Mouse (Mus musculus): ENCODE measurements at regions not wholly inside any gene's neighbourhood (a gene's known extent, or its start where the extent isn't known, plus 50 kb on each side); places are given as distances from the start of the nearest gene placed in this dataset.

- H3K4me1 ChIP-seq (ENCODE audit: control insufficient read depth, insufficient read depth, low read length): no peaks in the 10 kb centered on the region
- no peak for DNase-seq
- TF ChIP-seq POLR2A (IDR thresholded peaks at IDR 0.05; ENCODE audit: borderline replicate concordance, extremely low read depth, low read depth, low read length): no peak
- TF ChIP-seq CTCF (IDR thresholded peaks at IDR 0.05; ENCODE audit: insufficient read depth, low read length): no peak
- WGBS: 53% methylated on average over 7 of the region's 7 CpGs
- H3K4me3 ChIP-seq (replicated peaks; ENCODE audit: extremely low read depth, low read depth, low read length): no peak overlapping the region
Observed at GRCm38 (mm10) chr12:54353694-54354093, 150.0 kb upstream of the Egln3 start.

- H3K4me1 ChIP-seq (ENCODE audit: control insufficient read depth, insufficient read depth, low read length): no peaks in the 10 kb centered on the region
- TF ChIP-seq CTCF (IDR thresholded peaks at IDR 0.05; ENCODE audit: insufficient read depth, low read length) (no peak), POLR2A (IDR thresholded peaks at IDR 0.05; ENCODE audit: borderline replicate concordance, extremely low read depth, low read depth, low read length) (no peak)
- H3K4me3 ChIP-seq (replicated peaks; ENCODE audit: extremely low read depth, low read depth, low read length): no peak overlapping the region
- DNase-seq: no peak
- 64% methylated on average over 10 of the region's 10 CpGs for WGBS
Observed at GRCm38 (mm10) chr12:54352963-54353606, 149.4 kb upstream of the Egln3 start.

- TF ChIP-seq CTCF (IDR thresholded peaks at IDR 0.05; ENCODE audit: insufficient read depth, low read length): no peak
- no peak for TF ChIP-seq POLR2A (IDR thresholded peaks at IDR 0.05; ENCODE audit: borderline replicate concordance, extremely low read depth, low read depth, low read length)
- Histone ChIP-seq H3K4me1 (ENCODE audit: control insufficient read depth, insufficient read depth, low read length) (no peaks in the 10 kb centered on the region), H3K4me3 (replicated peaks; ENCODE audit: extremely low read depth, low read depth, low read length) (no peak overlapping the region)
- no peak for DNase-seq
- WGBS: 38% methylated on average over 1 of the region's 1 CpGs
Observed at GRCm38 (mm10) chr12:54350293-54350692, 146.6 kb upstream of the Egln3 start.

DNA sequence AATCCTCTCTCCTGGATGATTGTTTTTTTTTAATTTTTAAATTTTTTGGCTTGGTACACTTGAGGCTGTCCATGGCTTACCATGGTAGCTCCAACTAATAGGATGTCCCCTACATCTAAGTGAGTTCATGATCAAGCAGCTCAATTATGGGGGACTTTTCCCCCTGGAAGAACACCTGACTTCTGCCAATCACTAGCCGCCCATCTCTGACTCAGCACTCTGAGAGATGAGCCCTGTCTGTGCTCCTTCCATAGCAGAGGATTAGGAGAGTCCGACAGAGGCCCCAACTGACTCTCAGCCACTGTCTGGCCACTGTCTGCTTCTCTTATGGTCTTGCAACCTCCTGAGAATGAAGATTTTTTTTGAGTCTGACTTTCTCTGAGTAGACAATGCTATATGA, 145.7 kb upstream of the Egln3 start:
- DNase-seq: no peak
- 71% methylated on average over 2 of the region's 2 CpGs for WGBS
- Histone ChIP-seq H3K4me1 (ENCODE audit: control insufficient read depth, insufficient read depth, low read length) (no peaks in the 10 kb centered on the region), H3K4me3 (replicated peaks; ENCODE audit: extremely low read depth, low read depth, low read length) (no peak overlapping the region)
- TF ChIP-seq CTCF (IDR thresholded peaks at IDR 0.05; ENCODE audit: insufficient read depth, low read length): no peak
- no peak for TF ChIP-seq POLR2A (IDR thresholded peaks at IDR 0.05; ENCODE audit: borderline replicate concordance, extremely low read depth, low read depth, low read length)

DNA sequence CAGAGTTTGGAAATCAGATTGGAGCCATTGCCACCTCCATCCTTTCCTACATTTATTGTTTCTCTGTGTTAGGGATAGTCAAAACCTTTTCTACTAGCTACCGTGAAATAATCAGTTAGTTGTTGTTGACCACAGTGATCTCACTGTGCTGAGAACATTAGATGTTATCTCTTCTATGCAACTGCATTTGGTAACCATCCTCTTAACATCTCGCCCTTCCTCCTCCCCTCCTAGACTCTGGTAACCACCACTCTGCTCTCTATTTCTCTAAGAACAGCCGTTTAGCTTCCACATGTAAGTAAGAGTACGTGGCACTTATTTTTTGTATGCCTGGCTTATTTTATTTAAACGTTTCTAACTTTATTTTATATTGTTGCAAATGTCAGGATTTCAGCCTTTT, 139.8 kb upstream of the Egln3 start:
- DNase-seq: no peak
- TF ChIP-seq CTCF (IDR thresholded peaks at IDR 0.05; ENCODE audit: insufficient read depth, low read length) (no peak), POLR2A (IDR thresholded peaks at IDR 0.05; ENCODE audit: borderline replicate concordance, extremely low read depth, low read depth, low read length) (no peak)
- Histone ChIP-seq H3K4me3 (replicated peaks; ENCODE audit: extremely low read depth, low read depth, low read length) (no peak overlapping the region), H3K4me1 (ENCODE audit: control insufficient read depth, insufficient read depth, low read length) (no peaks in the 10 kb centered on the region)
- WGBS: 82% methylated on average over 5 of the region's 5 CpGs

DNA sequence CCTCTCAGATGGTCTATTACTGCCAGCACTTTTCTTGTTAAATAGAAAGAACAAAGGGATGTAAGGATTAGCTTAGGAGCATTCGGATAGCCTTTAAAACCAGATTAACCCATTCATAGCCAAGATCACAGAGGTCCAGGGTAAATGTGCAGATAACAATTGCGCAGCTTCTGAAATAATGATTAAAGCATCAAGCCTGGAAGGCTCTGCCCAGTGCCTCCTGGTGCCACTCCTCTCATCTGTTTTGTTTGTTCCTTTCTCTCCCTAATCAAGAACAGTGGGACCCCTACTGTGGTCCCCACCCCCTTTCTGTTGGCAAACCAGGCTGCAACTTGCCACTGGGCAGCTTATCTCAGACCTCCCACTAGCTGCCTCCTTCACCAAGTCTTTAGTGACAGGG, 131.8 kb upstream of the Egln3 start:
- Histone ChIP-seq H3K4me1 (ENCODE audit: control insufficient read depth, insufficient read depth, low read length) (no peaks in the 10 kb centered on the region), H3K4me3 (replicated peaks; ENCODE audit: extremely low read depth, low read depth, low read length) (no peak overlapping the region)
- no peak for DNase-seq
- TF ChIP-seq CTCF (IDR thresholded peaks at IDR 0.05; ENCODE audit: insufficient read depth, low read length): no peak
- TF ChIP-seq POLR2A (IDR thresholded peaks at IDR 0.05; ENCODE audit: borderline replicate concordance, extremely low read depth, low read depth, low read length): no peak
- WGBS: 63% methylated on average over 2 of the region's 2 CpGs

GRCm38 (mm10) chr12:54334491-54335132, 131.0 kb upstream of the Egln3 start:
- Histone ChIP-seq H3K4me3 (replicated peaks; ENCODE audit: extremely low read depth, low read depth, low read length) (no peak overlapping the region), H3K4me1 (ENCODE audit: control insufficient read depth, insufficient read depth, low read length) (no peaks in the 10 kb centered on the region)
- TF ChIP-seq CTCF (IDR thresholded peaks at IDR 0.05; ENCODE audit: insufficient read depth, low read length) (no peak), POLR2A (IDR thresholded peaks at IDR 0.05; ENCODE audit: borderline replicate concordance, extremely low read depth, low read depth, low read length) (no peak)
- 37% methylated on average over 9 of the region's 9 CpGs for WGBS
- DNase-seq: no peak

GRCm38 (mm10) chr12:54333632-54334321, 130.1 kb upstream of the Egln3 start:
- DNase-seq: no peak
- WGBS: 88% methylated on average over 14 of the region's 14 CpGs
- no peaks in the 10 kb centered on the region for H3K4me1 ChIP-seq (ENCODE audit: control insufficient read depth, insufficient read depth, low read length)
- no peak overlapping the region for H3K4me3 ChIP-seq (replicated peaks; ENCODE audit: extremely low read depth, low read depth, low read length)
- TF ChIP-seq POLR2A (IDR thresholded peaks at IDR 0.05; ENCODE audit: borderline replicate concordance, extremely low read depth, low read depth, low read length): no peak
- no peak for TF ChIP-seq CTCF (IDR thresholded peaks at IDR 0.05; ENCODE audit: insufficient read depth, low read length)

- no peak for DNase-seq
- Histone ChIP-seq H3K4me1 (ENCODE audit: control insufficient read depth, insufficient read depth, low read length) (no peaks in the 10 kb centered on the region), H3K4me3 (replicated peaks; ENCODE audit: extremely low read depth, low read depth, low read length) (no peak overlapping the region)
- TF ChIP-seq CTCF (IDR thresholded peaks at IDR 0.05; ENCODE audit: insufficient read depth, low read length) (no peak), POLR2A (IDR thresholded peaks at IDR 0.05; ENCODE audit: borderline replicate concordance, extremely low read depth, low read depth, low read length) (no peak)
- WGBS: 61% methylated on average over 1 of the region's 1 CpGs
Observed at GRCm38 (mm10) chr12:54327483-54327882, 123.8 kb upstream of the Egln3 start.

Data from lung, adult 2 months (tissue).